Mouse (Mus musculus) brown adipose tissue, adult 24 weeks (tissue): Measurements from ENCODE around the gene Tiam1. TPM values are rescaled to one million over a fixed set of nuclear protein-coding genes. Genes with fewer than 3 reads are reported as not detected.

ENCODE experiments used
- H3K27ac ChIP-seq: fragments of 200-500 bp; replicated peaks from 2 replicates; pipeline ENCODE4 v1.5.1; 2012; ENCODE audit warnings: low read depth, mild to moderate bottlenecking, low read length
- H3K4me1 ChIP-seq: fragments of 200-500 bp; 2 replicates; pipeline ENCODE4 v1.6.1; 2012; ENCODE audit warnings: low read length, mixed read lengths; ENCODE audit not compliant: control insufficient read depth, insufficient read depth, insufficient read length
- H3K4me3 ChIP-seq: fragments of 200-500 bp; 2 replicates; pipeline ENCODE4 v1.5.1; 2012; ENCODE audit warnings: low read depth, mild to moderate bottlenecking, low read length, moderate library complexity; ENCODE audit not compliant: insufficient read depth
- polyA plus RNA-seq: library from polyadenylated mRNA; stranded (reverse); fragments of >200 nt; gene quantifications from 2 replicates; pipeline ENCODE4 v1.2.4, GENCODE M21; 2012; ENCODE audit not compliant: missing spikeins, insufficient read depth, insufficient read length

Tiam1 gene
- polyA plus RNA-seq, 1 experiment: 15.9 TPM

DNA sequence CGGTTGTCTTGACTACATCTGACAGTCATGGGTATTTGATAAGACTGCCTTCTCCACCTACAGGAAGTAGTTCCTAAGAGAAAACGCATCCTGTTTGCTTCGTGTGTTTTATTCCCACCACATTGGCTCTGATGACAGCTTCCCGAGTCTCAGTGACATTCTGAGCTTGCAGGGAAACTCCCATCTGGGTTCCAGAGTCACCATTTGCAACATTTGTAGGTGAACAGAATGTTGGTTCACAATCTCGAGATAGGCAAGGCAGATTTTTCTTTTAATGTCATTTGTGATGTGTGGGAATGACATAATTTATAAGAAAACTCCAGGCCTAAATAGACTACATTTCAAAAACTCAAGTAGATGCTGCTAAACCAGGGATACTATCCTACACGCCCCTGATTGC, 207.0 kb downstream of the Tiam1 start:
- Histone ChIP-seq H3K4me1 (no peaks in the 10 kb centered on the region), H3K4me3 (no peak overlapping the region), H3K27ac (no peak overlapping the region)

DNA sequence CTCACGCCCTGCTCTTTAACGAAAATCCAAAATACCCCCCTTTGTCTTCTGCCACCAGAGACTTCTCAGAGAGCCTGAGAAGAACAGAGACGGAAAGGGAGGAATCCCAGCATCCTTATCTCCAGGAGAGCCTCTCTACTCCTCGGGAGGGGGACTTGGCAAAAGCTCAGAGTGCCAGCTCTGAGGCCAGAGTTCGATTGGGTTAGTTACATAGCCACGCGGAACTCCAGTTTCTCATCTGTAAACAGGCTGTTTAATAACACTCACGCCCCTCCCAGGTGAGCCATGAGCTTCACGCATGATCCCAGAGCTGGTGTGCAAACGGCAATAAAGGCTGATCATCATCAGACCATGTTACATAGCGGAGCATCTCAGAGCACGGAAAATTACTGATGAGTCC, 208.2 kb downstream of the Tiam1 start:
- Histone ChIP-seq H3K27ac (no peak overlapping the region), H3K4me3 (no peak overlapping the region), H3K4me1 (no peaks in the 10 kb centered on the region)

DNA sequence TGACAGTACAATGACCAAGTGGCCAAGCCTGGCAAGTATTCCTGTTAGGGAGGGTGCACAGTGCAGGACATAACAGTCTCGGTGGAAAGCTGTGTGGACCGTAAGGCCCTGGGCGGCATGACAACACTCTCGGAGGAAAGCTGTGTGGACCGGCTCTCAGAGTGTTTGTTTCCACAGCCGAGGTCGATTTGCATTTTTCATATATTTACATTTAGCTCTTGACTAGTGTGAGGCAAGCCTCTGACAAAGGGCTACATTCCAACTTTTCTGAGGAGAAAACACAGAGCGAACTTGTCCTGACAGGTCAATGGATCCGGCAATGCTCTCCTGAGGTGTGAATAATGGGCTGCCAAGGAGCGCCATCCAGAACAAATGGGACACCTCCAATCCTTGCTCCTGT, 209.0 kb downstream of the Tiam1 start:
- H3K4me3 ChIP-seq: no peak overlapping the region
- no peak overlapping the region for H3K27ac ChIP-seq
- no peaks in the 10 kb centered on the region for H3K4me1 ChIP-seq

DNA sequence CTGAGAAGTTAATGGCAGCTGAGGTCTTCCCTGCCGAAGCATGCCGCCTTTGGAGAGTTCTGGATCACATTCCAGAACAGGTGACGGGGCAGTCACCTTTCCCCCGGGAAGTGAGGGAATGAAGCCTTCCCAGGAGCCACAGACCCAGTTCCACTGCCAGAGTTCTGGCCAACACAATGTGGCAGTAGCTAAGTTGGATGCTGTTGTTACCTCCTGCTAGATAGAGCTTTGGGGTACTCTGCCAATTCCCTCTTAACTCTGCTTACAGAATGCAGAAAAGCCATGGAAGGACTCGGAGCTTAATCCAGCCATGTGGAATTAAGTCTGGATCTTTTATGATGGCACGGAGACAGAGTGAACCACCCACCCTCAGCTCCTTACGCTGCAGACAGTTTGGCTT, 209.6 kb downstream of the Tiam1 start:
- Histone ChIP-seq H3K4me3 (no peak overlapping the region), H3K4me1 (no peaks in the 10 kb centered on the region), H3K27ac (no peak overlapping the region)

- Histone ChIP-seq H3K4me3 (no peak overlapping the region), H3K27ac (no peak overlapping the region), H3K4me1 (no peaks in the 10 kb centered on the region)
Observed at GRCm38 (mm10) chr16:89928611-89929010, 215.0 kb downstream of the Tiam1 start.

GRCm38 (mm10) chr16:89924249-89924890, 219.2 kb downstream of the Tiam1 start:
- Histone ChIP-seq H3K4me1 (no peaks in the 10 kb centered on the region), H3K4me3 (no peak overlapping the region), H3K27ac (no peak overlapping the region)

- Histone ChIP-seq H3K27ac (no peak overlapping the region), H3K4me1 (no peaks in the 10 kb centered on the region), H3K4me3 (no peak overlapping the region)
Observed at GRCm38 (mm10) chr16:89923311-89923710, 220.3 kb downstream of the Tiam1 start.

DNA sequence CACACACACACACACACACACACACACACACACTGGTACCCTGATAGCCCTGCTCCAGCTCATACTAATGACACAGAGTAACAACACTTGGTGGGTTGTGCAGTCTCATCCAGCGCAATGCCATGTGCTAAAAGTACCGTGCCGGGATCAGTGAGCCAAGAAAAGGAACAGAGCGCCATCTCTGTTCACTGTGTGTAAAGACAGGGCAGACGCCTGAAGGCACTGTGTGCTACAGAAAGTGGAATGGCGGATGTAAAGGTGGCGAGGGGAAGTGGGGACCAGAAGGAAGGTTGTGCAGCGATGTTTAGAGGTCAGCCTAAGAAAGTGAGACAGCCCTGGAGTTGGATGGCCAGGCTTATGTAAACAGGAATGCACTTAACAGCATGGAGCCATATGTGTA, 221.1 kb downstream of the Tiam1 start:
- Histone ChIP-seq H3K4me1 (no peaks in the 10 kb centered on the region), H3K4me3 (no peak overlapping the region)

DNA sequence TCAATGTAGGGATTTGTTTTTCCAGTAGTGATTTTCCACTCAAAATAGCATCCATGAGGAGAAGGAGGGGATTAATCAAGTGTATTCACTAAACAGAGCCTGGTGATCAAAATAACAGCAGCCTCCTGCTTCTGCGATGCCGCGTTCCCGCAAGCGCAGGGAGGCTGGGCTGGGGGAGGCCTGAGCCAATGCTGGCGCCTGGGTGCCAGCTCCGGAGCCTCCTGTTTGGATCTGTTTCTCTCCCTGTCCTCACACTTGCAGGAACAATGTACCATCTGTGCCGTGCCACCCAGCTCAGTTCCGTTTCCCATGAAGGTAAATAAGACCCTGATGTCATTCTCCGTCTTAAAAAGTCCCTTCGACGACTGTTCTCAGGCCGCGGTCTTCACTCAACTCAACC, 222.2 kb downstream of the Tiam1 start:
- H3K4me3 ChIP-seq: no peak overlapping the region
- H3K27ac ChIP-seq: no peak overlapping the region
- H3K4me1 ChIP-seq: no peaks in the 10 kb centered on the region

More for the DNA sequence above, 221.1 kb downstream of the Tiam1 start:
- no peak overlapping the region for H3K27ac ChIP-seq

DNA sequence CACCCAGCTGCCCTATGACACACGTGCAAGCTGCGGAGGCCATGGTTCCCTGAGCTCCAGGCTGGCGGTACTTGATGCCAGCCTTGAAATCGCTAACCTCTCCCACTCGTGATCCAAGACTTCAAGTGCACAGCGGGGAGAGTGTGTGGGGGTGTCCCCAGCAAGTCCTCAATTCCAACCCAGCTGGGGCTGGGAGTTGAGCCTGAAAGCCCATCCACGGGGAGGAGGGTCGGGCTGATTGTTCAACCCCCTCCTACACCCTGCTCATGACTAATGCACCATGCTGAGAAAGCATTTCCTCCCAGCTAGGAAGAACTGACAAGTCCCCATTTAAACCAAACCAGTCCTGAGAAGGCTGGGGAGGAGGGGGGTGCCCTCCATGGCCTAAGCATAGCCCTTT, 223.2 kb downstream of the Tiam1 start:
- H3K27ac ChIP-seq: no peak overlapping the region
- no peaks in the 10 kb centered on the region for H3K4me1 ChIP-seq
- H3K4me3 ChIP-seq: no peak overlapping the region

DNA sequence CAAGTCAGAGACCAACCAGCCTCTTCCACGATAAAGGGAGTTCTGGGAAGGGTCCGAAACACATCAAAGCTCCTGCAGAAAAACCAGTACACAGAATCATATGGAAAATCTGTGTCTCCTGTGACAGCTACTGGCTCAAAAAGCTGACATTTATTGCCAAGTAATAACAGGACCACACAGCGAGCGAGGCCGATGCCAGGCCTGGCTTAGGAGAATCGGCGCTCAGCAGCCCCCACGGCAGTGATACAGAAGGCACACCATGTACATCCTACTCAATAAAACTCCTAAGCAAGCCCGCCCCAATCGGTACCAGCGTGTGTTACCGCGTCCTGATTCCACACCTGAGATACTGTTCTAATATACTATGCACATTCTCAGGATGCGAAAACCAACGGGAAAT, 226.2 kb downstream of the Tiam1 start:
- no peak overlapping the region for H3K4me3 ChIP-seq
- no peaks in the 10 kb centered on the region for H3K4me1 ChIP-seq
- H3K27ac ChIP-seq: no peak overlapping the region

DNA sequence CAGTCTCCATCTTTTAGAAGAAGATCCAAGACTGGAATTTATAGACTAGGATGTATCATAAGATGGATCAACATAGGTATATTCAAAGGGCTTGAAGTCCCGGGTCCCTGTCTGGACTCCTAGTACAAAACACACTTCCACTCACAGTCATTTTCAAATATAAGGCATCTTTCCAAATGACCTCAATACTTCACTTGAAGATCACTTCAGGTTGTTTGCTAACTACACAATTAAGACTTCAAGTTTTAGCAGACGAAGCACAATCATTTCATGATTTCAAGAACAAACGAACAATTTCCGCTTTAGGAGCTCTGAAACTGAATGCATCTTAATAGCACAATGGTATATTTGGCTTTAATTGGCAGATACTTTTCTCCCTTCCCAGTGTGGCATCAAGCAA, 228.6 kb downstream of the Tiam1 start:
- no peaks in the 10 kb centered on the region for H3K4me1 ChIP-seq
- no peak overlapping the region for H3K27ac ChIP-seq
- H3K4me3 ChIP-seq: no peak overlapping the region

- H3K4me1 ChIP-seq: no peaks in the 10 kb centered on the region
- H3K27ac ChIP-seq: no peak overlapping the region
- no peak overlapping the region for H3K4me3 ChIP-seq
Observed at GRCm38 (mm10) chr16:89912686-89913375, 230.7 kb downstream of the Tiam1 start.

GRCm38 (mm10) chr16:89909393-89910068, 234.0 kb downstream of the Tiam1 start:
- Histone ChIP-seq H3K27ac (no peak overlapping the region), H3K4me1 (no peaks in the 10 kb centered on the region), H3K4me3 (no peak overlapping the region)

- H3K27ac ChIP-seq: no peak overlapping the region
- H3K4me3 ChIP-seq: no peak overlapping the region
- H3K4me1 ChIP-seq: no peaks in the 10 kb centered on the region
Observed at GRCm38 (mm10) chr16:89907651-89908050, 235.9 kb downstream of the Tiam1 start.

DNA sequence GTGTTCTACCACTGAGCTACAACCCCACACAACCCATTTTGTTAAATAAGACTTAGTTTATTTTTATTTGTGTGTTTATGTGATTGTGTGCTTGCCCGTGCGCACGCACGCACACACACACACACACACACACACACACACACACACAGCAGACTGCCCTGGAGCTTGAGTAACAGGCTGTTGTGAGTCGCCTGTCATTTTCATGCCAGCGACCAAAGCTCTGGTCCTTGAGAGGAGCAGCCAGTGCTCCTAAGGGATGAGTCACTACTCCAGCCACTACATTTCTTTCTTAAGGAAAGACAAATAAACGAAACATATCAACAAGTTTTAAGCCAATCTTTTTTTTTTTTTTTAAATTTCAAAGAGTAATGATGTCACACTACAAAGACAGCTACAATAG, 236.7 kb downstream of the Tiam1 start:
- H3K27ac ChIP-seq: no peak overlapping the region
- no peak overlapping the region for H3K4me3 ChIP-seq
- no peaks in the 10 kb centered on the region for H3K4me1 ChIP-seq
